Mouse (Mus musculus) brain, embryonic 18.5 days (tissue): ENCODE data around the gene Syp.

Source experiments
- DNase-seq: peaks from one replicate; pipeline ENCODE4 v3.0.0-alpha.2; 2012; ENCODE audit warnings: low read depth, low spot score

The Syp gene

DNA sequence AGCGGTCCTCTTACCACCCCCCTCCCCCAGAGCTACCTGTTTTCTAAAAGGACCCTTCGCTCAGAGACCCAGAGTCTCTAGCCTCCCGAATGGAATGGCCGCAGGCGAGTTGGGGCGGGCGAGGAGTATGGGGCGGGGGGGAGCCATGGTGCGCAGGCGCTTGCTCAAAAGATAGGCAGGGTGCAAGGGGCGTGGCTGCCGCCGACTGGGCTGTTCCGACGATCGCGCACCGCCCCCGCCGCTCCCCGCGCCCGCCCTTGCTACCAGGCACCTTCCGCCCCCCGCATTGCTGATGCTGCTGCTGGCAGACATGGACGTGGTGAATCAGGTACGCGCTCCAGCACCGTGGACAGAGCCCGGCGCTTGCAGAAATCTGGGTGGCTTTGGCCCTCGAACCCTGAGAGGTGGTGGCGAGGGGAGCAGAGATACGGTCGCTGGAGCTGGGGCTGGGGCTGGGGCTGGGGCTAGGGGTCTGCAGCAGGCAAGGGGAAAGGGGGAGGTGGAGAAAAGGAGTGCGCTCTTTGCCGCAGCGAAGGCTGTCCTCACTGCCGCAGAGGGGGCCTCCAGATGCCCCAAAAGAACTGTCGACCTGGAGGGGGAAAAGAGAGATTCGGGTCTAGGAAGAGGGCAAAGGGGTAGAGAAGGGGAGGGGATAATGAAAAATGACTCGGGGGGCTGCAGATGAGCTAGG is at the start of gene Syp:
TSS of gene Syp (plus strand) at position 71 of the 691 bp plus-strand sequence.
- peak; percentile 51 for DNase-seq

DNA sequence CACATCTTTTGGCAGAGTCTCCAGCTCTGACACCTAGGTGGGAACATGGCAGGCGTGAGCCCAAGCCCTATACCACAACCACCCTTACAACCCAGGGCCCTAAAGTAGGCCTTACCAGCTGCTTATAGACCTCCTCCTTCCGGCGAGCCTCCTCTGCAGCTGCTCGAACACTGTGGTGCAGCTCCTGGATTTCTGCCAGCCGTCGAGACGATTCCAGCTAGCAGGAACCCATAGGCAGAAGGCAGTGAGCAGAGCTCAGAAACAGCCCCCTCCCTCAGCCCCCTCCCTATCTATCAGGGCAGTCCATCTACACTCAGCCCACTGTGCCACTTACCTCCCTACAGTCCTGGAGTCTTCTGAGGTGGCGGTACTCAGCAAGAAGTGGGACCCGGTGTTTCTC is 42.9 kb upstream of the Syp start:
- no peak for DNase-seq

DNA sequence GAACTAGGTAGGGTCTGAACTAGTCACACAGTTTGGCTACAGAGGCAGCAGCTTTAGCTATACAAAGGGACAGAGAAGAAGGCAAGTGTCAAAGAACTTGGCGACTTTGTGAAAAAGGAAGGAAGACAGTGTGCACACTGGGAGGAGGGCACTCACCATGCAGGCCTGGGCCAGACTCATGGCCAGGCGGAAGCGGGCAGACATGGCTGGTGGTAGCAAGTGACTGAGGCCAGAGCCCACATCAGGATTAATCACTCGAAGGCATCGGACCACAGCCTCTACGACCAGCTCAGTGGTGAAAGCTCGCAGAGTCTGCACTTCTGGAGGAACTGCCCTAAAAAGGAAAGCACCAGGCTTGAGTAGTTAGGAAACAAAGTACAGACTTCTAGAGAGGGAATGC is 34.3 kb upstream of the Syp start:
- DNase-seq = no peak

DNA sequence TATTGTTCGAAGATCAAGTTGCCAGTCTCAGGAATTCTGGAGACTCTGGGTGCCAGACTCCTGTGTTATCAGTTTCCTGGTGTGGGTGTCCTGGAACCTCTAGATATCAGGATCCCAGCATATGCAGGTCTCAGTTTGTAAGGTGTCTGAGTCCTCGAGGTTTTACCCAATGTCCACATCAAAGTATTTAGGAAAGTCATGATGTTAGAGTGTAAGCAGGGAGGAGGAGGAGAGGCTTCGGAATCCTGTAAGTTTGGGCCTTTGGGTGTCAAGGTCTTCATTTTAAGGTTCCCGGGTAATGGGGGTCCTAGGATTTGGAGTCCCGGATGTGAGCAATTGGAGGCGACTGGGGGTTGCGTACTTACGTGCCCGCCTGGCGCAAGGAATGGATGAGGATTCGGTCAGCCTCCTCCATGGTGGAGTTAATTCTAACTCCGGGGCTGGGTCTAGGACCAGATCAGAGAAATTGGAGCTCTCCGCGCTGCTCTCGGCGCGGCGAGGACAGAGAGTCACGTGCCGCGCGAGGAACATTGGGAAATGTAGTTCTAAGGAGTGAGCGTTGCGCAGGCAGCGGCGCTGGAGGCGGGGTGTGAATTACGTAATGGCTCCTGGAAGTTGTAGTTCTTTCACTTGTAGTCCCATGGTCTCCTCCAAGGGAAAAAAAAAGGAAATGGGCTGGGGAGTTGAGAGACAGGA is 33.2 kb upstream of the Syp start, which contains the start of gene Ccdc22:
TSS of gene Ccdc22 (minus strand) at position 639 of the 696 bp plus-strand sequence.
- peak; percentile 60 for DNase-seq

DNA sequence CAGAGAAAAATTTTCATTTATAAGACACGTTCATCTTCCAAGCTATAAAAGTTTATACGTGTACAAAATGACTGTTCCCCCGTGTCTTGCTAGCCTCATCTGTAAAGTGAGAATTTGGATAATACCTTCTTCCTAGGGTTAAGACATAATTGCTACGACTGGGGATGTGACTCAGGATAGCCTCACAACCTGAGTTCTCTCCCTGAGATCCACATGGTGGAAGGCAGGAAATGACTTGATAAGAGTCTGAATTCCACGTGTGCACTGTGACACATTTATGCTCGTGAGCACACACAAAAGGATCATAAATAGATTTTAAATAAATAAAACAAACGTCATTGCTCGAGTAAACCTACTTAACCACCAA is 32.7 kb upstream of the Syp start:
- no peak for DNase-seq

DNA sequence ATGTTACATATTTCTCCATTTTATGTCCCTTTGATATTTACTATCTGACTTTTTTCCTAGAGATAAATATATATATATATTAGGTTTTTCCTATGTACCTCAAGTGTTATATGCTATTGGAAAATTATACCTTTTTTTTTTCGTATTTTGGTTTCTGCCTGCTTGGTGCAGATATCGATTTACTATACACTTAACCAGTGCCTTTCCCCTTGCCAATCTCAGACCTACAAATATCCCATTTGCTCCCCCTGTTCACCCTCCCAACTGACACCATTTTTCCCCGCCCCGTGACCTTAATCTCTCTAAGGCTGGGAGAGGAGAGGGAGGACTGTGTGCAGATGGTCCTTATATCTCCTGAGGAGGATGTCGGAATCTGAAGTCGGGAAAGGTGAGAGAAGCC is 31.5 kb upstream of the Syp start, which contains the start of gene Cacna1f:
TSS of gene Cacna1f (plus strand) at position 301 of the 400 bp plus-strand sequence.
- no peak for DNase-seq

DNA sequence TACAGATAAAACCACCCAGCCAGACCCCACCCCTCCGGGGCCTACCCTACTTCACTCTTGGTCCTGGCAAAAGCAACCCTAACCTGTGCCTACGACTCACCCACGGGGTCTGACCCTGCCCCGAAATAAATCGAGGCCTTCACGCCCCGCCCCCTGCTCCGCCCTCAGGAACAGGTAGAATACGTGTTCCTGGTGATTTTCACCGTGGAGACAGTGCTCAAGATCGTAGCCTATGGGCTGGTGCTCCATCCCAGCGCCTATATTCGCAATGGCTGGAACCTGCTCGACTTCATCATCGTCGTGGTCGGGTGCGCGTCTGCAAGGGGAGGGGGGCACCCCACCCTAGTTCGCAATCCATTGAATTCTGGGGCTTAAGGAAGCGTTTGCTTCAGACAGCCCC is 28.2 kb upstream of the Syp start:
- DNase-seq = no peak

DNA sequence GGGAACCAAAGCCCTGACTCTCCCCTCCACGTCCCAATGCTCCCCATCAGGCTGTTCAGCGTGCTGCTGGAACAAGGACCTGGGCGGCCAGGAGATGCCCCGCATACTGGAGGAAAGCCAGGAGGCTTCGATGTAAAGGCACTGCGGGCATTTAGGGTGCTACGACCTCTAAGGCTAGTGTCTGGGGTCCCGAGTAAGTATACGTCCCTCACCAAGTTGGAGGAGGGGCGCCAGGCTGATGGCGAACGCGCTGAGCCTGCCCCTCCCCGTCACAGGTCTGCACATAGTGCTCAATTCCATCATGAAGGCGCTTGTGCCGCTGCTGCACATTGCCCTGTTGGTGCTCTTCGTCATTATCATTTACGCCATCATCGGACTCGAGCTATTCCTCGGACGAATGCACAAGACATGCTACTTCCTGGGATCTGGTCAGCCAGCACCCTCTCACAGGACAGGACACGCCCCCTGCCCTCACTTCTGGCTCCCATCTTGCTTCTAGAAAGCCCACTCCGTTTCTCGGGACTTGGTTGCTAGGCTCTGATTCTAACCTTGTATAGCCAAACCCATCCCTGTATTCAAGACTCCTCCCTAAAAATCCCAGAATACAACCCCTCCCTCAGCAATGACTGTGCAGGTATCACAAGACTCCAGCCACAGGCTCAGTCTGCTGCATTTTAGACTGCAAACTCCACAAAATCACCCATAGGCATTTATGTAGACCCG is 27.6 kb upstream of the Syp start:
- DNase-seq = no peak

DNA sequence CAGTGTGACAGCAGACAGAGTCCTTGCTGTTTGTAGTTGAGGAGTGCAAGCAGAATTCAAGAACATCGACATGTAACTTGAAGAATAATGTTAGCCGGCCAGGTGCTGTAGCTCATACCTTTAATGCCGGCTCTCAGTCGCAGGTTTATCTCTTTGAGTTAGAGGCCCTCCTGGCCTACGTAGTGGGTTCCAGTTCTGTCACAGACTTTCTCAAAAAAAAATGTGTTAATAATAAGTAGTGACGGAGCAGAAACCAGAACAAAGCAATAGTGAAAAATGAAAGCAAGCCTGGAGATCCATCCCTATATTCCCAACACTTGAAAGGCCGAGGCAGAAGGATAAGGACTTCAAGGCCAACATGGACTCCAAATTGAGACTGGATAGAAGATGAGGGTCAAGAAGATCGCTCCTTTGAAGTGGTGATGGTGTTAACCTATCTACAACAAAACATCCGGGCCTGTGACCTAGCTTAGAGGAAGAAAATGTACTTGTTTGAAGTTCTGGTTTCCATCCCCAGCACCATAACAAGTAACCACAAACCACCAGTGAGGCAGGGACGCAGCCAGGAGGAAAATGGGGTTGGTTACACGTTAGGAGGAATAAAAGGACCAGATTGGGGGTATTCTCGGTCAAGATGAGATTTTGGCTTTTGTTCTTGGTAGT is 20.3 kb upstream of the Syp start:
- no peak for DNase-seq

DNA sequence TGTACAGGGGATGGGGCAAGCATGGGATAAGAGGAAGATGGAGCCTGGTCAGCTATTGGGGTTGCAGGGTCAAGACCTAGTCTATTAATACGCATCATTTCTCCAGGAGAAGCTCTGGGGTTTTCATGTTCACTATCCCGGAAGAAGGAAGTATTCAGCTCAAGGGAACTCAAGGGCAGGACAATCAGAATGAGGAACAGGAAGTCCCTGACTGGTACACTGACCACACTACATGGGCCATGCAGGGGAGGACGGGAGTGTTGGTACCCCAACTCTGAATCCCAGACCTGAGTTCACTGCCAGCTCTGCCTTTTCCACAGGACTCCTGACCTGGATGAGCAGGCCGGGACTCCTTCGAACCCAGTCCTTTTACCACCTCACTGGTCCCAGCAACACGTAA is 5.7 kb upstream of the Syp start:
- DNase-seq = no peak

DNA sequence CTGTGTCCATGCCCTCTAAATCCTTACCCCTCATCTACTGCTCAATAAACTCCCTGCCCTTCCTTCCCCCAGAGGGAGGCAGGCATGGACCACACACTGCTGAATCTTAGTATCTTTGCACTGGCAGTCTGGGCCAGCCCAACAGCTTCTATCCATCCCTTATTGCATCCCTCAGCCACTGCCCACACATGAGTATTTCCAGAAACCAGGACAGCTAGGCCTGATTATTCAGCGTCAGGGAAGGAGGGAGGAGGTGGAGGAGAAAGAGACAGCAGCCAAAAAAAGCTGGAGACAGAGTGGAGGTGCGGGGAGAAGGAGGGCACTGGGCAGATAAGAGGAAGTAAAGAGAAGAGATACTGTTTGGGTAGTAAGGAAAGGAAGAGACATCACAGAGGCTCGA is 3.2 kb upstream of the Syp start:
- no peak for DNase-seq

DNA sequence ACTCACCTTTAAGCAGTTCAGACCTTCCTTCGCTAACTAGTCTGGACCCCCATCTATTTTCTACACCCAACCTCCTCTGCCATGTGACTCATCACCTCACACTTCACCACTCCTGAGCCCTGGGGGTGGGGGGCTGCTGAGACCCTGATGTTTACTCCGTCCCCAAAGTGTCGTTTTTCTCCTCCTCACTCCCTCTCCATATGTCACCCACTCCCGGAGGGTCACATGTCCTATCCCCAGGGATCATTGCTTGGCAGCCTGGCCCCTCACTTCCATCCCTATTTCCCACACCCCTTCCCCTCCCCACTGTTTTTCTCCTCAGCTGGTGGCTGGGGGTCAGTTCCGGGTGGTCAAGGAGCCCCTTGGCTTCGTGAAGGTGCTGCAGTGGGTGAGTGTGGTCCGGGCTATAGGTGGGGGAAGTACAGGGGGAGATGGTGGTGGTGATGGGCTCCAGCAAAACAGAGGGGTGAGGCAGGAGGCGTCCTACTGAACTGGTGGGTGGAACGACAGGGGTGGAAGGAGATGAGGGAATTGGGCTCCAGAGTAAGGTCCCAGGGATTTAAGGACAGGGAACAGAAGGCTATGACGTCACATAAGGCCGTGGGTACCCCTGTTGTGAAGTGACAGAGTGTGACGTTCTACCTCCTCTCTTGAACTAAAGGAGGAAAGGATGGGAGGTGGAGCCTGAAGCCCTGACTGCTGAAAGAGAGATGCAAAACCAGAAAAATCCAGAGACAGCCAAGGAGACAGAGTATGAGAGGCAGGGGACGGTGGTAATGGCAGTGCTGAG is 1.5 kb downstream of the Syp start:
- DNase-seq = no peak

DNA sequence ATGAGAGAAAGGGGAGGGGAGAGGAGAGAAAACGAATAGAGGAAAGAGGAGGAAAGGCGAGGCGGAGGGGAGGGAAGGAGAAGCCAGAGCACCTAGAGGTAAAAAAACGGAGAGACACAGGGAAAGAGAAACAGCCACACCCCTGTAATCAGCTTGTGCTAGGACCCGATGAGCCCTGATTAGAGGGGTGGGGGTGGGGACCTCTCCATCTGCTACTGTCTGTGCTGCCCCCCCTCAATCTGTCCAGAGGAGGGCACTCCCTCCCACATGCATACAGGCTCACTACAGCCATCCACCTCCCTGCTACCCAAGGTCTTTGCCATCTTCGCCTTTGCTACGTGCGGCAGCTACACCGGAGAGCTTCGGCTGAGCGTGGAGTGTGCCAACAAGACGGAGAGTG is 2.5 kb downstream of the Syp start:
- DNase-seq = no peak

DNA sequence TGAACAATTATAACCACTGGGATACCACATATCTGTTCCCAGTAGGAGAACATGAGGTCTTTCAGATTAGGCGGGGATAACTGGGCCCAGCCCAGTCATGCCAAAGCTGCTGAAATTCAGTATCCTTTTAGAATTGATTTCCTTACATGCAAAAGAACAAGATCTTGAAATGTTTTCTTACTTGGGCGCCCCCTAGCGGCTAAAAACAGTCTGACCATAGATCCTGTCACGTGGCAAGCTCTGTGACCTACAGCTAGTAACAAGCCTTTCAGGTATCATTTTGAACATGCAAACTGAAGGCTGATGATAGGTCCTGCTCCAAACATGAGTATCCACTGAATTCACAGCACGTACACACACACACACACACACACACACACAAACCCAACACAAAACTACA is 7.1 kb downstream of the Syp start:
- no peak for DNase-seq

DNA sequence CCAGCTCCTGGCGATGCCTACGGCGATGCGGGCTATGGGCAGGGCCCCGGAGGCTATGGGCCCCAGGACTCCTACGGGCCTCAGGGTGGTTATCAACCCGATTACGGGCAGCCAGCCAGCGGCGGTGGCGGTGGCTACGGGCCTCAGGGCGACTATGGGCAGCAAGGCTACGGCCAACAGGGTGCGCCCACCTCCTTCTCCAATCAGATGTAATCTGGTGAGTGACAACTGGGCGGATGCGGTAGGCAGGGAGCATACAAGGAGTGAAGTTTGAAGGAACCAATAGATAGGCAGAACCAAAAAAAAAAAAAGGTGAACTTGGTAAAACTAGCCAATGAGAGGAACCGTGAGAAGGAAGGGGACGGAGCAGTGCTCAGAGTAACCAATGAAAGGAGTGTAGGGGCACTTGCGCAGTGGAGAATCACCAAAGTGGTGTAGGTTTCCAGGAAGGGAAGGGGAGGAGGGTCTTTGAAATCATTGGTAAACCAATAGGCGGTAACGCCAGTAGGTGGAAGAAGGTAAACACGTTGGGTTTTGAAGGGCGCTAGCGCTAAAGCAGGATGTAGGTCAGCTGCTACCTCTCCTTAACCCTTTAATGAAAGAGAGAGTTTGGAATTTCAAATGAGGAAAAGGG is 10.5 kb downstream of the Syp start:
- DNase-seq = peak; percentile 85

DNA sequence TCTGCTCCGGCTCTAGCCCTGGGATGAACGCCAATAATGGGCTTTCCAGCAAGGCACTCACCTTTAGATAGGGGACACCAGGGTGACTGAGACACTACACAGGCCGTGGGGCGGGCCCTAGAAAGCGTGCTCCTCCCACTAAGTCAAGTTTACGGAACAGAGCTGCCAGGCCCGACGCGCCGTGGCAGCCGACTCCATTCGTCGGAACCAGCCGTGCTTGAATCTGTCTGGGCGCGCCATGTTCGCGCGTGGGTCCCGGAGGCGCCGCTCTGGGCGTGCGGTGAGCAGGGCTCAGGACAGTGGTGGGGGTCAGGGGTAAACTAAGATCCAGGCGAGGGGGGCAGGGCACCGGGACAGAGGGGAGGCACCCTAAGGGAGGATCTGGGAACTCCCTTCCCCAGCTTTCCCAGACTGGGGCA is 19.0 kb downstream of the Syp start, which contains the start of gene Prickle3:
TSS of gene Prickle3 (plus strand) at position 40 of the 419 bp plus-strand sequence.
- DNase-seq = no peak

DNA sequence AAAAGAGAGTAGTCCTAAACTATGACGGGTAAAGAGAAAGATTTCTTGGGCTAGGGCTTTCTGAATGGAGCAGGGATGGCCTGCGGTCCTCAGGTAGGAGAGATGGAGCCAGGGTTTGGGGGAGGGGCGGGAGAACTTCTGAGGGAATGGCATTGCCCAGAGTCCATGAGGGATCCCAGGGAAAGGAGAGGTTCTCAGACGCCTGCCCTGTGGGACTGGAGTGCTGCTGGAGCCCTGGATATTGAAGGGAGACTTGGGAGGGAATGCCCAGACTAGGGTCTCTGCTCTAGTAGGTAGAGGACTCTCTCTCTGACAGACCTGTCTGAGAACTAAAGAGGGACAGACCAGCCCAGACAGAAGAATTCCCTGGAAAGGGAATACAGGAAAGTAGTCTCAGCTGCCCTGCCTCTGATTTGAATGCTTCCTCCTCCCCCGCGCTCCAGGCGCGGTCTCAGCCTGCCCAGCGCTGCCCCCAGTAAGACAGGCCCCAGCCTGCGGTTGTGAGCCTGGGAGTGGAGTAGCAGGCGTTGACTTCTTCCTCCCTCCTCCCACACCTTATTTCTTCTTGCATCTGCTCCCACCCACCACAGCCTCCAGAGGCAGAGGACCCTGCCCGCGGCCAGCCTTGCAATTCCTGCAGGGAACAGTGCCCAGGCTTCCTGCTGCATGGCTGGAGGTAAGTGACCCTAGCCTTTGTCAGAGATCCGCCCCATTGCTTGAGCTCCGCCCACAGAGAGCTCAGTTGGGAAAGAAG is 19.9 kb downstream of the Syp start:
- DNase-seq = no peak

DNA sequence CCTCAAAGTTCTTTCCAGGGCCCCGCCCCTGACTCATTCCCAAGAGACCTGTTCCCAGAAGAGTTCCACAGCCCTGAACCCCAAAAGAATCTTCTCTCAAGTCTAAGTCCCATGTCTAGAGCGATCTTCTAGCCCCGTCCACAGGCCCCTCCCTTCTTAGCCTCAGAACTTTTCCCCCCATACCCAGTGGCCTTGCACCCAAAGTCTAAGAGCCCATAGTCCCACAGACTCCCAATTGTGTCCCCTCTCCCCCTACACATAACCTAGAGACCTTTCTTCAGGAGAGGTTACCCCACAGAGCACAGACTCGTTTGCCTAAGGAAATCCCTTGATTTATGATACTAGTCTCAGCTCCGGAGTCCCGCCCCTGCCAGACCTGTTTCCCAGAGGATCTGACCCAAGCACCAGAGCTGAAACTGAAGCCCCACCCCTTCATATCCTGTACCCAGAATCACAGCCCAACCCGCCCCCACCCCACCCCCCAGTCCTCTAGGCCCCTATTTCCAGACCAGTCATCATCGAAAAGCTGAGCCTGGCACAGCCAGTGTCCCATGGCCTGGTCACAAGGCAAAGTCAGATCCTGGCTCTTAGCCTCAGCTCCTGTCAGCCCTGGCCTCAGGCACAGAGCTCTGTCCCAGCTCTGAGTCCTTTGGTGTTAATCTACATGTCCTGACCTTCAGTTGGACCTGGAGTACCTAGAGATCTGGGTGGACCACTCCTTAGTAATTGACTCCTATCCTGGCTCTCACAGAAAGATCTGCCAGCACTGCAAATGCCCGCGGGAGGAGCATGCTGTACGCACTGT is 20.7 kb downstream of the Syp start:
- no peak for DNase-seq

DNA sequence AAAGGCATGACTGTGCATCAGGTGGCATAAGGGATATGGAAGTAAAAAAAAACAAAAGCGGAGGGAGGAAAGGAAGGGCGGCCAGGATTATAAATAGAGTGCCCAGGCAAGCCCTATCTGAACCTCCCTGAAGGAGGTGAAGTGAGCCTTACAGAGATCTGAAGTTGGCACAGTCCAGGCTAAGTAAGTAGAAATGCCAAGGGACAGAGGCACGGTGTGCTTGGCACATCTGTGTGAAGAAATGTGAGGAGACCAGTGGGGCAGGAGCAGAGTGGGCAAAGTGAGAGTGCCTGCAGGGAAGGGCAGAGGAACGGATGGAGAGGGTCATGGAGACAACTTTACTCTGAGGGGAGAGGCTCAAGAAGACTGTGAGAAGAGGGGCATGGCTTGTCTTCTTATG is 22.8 kb downstream of the Syp start:
- DNase-seq = no peak
